Mouse (Mus musculus) left cerebral cortex, postnatal 36 days (tissue): ENCODE data around the gene Lmtk2. TPM values are rescaled to one million over a fixed set of nuclear protein-coding genes. Genes with fewer than 3 reads are reported as not detected.

ENCODE experiments used
- DNase-seq, 2 experiments: peaks; one replicate each; pipeline ENCODE4 v3.0.0; 2021 to 2022; ENCODE audit warnings: low spot score in 2 of 2, mixed read lengths in 1 of 2
- intact Hi-C: fragments of 180-260 bp; cut with DNase I; formaldehyde crosslinking; loops from one replicate; pipeline ENCODE4 v1.15.1; 2025
- total RNA-seq, 2 experiments: library from RNA; stranded (reverse); gene quantifications; 2 replicates each; pipeline ENCODE4 v1.2.3; 2021

Lmtk2 gene
- total RNA-seq = 100 to 1,000 TPM; 163 to 182 TPM

GRCm38 (mm10) chr5:144100149-144100935, at the start of gene Lmtk2:
Lmtk2 (plus strand) TSS chr5:144100436.
- intact Hi-C loops = loop anchor here (2.0 to 5.0 kb wide), 2 partner anchors 54 to 58 kb away; no protein-coding TSS in a partner anchor
- peak; percentile 96 for DNase-seq

GRCm38 (mm10) chr5:144051268-144051667, 49.0 kb upstream of the Lmtk2 start:
- intact Hi-C loops = no loop called here
- DNase-seq = no peak

GRCm38 (mm10) chr5:144053450-144053849, 46.8 kb upstream of the Lmtk2 start:
- peak in 1 of 2 experiments; percentile 22 for DNase-seq
- intact Hi-C loops = loop anchor here (2.0 kb wide), 1 partner anchor 27 kb away; no protein-coding TSS in a partner anchor

GRCm38 (mm10) chr5:144054340-144054739, 45.9 kb upstream of the Lmtk2 start:
- intact Hi-C loops = no loop called here
- DNase-seq = no peak

- no peak for DNase-seq
- intact Hi-C loops = no loop called here
Measured at GRCm38 (mm10) chr5:144064093-144064492, 36.1 kb upstream of the Lmtk2 start.

DNA sequence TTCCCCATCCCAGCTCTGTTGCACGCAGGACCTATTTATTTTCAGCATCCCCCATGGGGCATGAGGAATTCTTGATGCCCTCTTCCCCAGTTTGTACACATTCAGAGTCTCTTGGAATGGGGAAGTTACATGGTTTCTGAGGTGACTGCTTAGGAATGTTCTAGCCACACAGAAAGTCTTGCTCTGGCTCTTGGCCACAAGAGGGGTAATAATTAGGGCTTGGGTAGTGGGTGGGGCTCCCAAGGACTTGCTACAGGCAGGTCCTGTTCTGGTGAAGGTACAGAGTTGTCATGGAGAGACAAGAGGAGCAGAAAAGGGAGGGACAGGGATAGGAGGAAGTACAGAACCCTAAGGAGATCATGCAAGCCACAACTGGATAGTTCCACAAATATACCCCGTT, 34.2 kb upstream of the Lmtk2 start:
- DNase-seq = no peak
- intact Hi-C loops = no loop called here

GRCm38 (mm10) chr5:144070064-144070463, 30.2 kb upstream of the Lmtk2 start:
- no peak for DNase-seq
- intact Hi-C loops = no loop called here

- peak in 1 of 2 experiments; percentile 35 for DNase-seq
- intact Hi-C loops = no loop called here
Measured at GRCm38 (mm10) chr5:144071249-144071648, 29.0 kb upstream of the Lmtk2 start.

DNA sequence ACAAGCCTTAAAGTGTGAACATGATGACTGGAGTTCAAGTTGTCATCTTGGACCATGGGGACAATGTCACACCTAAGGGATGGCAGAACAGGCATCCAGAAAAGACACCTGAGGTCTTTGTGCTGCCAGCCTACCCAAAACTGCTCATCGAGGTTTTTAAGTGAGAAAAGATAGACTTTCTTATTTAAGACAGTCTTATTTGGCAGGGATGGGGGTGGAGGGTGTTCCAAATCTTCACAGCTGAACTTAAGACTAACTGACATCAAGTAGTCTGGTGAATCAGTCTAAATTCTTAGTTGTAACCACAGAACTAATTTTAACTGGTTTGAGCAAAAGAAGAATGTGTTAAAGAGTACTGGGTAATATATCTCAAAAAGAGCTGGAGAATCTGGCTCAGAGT, 22.7 kb upstream of the Lmtk2 start:
- intact Hi-C loops = no loop called here
- DNase-seq = peak in 1 of 2 experiments; percentile 52

- intact Hi-C loops = loop anchor here (2.0 to 5.0 kb wide), 2 partner anchors 28 to 139 kb away; no protein-coding TSS in a partner anchor
- DNase-seq = no peak
Measured at GRCm38 (mm10) chr5:144080886-144081285, 19.4 kb upstream of the Lmtk2 start.

- peak in 1 of 2 experiments; percentile 35 for DNase-seq
- intact Hi-C loops = loop anchor here (5.0 kb wide), 1 partner anchor 140 kb away; no protein-coding TSS in a partner anchor
Measured at GRCm38 (mm10) chr5:144082006-144082405, 18.2 kb upstream of the Lmtk2 start.

DNA sequence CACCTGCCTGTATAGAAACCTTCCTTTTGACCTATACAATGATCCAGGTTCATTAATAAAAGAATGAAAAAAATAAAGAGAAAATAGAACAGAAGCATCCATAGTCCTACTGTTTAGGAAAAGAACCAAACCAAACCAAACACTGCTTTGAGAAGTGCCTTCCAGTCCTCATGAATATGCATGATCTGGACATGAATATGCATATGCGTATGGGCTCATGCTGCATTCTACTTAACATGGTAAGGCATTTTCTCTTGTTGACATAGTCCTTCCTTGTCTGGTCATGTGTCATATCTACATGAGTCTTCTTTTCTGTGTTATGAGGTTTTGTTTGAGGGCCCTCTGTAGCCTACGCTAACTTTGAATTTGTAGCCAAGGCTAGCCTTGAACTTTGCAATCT, 16.7 kb upstream of the Lmtk2 start:
- intact Hi-C loops = loop anchor here (5.0 kb wide), 1 partner anchor 141 kb away; no protein-coding TSS in a partner anchor
- no peak for DNase-seq

DNA sequence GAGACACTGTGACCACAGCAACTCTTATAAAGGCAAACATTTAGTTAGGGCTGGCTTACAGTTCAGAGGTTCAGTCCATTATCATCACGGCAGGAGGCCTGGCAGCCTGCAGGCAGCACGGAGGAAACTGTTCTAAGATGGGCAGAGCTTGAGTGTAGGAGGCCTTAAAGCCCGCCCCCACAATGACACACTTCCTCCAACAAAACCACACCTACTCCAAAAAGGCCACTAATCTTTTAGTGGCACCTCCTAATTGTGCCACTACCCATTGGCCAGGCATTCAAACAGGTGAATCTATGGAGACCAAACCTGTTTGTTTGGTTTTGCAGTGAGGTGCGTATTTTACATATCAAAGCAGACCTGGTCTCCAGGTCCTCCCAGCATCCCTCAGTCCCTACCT, 16.0 kb upstream of the Lmtk2 start:
- intact Hi-C loops = loop anchor here (5.0 kb wide), 1 partner anchor 142 kb away; no protein-coding TSS in a partner anchor
- no peak for DNase-seq

DNA sequence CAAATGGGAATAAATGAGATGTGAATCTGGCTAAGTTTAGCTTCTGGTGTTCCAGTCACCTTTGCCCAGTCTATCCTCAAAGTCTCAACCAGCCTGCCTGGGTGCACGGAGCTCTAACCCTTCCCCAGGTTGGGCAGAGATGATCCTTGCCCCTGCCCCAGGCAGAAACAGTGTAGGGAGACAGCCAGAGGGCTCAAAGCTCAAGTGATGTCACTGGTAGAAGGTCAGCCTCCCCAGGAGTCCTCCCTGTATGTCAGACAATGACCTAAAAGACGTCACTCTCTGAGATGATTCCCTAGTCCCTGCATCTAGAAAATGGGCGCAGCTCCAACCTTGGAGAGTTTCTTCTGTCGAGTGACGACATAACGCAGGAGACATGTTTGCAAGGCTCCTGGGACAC, 14.5 kb upstream of the Lmtk2 start:
- no peak for DNase-seq
- intact Hi-C loops = no loop called here

DNA sequence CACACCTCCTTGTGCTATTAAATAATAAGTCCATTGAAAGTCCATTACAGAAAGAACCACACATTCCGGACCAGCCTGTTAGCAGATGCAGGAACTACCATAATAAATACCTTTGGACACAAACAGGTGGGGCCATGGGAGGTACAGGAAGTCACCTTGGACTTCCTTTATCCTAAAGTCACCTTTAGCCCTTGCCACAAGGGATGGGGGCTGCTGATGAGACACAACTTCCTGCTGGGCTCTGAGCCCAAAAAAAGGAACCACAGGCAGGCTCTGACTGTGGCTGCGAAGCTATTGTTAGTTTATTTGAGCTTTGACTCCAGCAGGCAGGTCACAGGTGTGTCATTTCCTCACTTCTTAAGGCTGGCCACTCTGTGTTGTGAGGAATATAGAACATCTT, 13.7 kb upstream of the Lmtk2 start:
- no peak for DNase-seq
- intact Hi-C loops = no loop called here

- intact Hi-C loops = no loop called here
- DNase-seq = no peak
Measured at GRCm38 (mm10) chr5:144088354-144088753, 11.9 kb upstream of the Lmtk2 start.

DNA sequence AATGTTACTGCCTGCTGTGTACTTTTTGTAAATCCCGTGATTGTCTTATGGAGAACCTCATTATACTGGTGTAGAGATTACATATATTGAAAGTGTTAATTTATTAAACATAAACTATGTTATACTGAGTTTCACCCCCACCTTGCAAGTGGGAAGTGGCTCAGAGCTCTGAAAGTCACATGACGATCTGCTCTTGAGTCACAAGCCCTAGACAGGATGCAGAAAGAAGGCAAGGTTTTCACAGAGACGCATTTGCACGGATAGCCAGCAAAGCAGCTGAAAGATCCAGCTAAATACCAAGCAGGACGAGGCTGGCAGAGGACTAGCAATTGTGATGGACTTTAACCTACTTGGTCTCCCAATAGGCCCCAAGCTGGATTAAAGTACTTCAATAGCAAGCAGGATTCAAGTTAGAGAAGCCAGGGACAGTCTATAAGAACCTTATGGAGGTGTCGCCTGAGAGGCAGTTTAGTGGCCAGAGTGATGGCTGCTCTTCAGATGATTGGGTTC, 4.7 kb upstream of the Lmtk2 start:
- intact Hi-C loops = no loop called here
- no peak for DNase-seq

- intact Hi-C loops = no loop called here
- no peak for DNase-seq
Measured at GRCm38 (mm10) chr5:144097902-144098639, 2.2 kb upstream of the Lmtk2 start.

DNA sequence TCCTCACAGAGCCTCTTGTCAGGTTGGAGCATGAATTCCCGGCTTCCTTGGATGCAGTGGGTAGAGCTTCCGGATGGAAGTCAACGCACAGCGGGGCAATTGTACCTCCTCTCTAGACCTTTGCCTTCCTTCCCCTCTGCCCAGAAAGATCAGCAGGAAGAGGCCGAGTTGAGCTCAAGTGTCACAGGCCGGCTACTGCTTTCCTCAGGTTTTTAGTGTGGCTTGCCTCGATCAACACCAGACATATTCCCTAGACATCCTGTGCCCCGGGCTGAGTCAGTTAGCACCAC, 1.7 kb upstream of the Lmtk2 start:
- intact Hi-C loops = no loop called here
- DNase-seq = no peak

- intact Hi-C loops = loop anchor here (2.0 to 5.0 kb wide), 2 partner anchors 54 to 59 kb away; no protein-coding TSS in a partner anchor
Measured at GRCm38 (mm10) chr5:144100948-144101347, 712 bp downstream of the Lmtk2 start.

More at GRCm38 (mm10) chr5:144100948-144101347, 712 bp downstream of the Lmtk2 start:
- no peak for DNase-seq
